Mouse (Mus musculus) lung, postnatal 36 days (tissue): ENCODE measurements around the gene Kcnab3.
A peak's percentile ranks its signal among the peaks of the same experiment; 100 is the strongest.

Experiments used
- DNase-seq: peaks from one replicate; pipeline ENCODE4 v3.0.0; 2022; ENCODE audit warnings: mixed read lengths

Gene Kcnab3

DNA sequence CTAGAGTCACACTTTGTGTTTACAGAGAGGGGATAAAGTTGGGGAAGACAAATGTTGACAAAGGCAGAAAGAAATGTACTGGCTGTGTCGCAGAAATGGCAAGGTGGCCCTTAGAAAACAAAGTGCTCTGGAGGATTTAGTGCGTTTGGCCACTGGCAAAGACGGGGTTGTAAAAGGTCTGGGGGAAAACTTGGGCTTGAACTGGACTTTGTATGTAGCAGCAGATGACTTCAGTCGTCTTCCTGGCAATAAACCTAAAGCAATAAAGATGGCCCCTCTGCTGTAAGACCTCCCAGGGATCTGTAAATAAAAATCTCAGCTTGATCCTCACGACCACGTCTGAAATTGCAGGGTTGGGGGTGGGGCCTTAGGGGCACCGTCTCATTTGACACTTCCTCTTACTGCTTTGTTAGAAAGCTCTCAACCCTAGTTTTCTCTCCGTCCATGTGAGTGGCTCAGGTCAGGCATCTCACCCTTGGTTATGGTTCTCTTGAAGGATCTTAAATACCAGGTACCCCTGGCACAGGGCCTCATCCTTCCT lies 6.7 kb downstream of the Kcnab3 start:
- DNase-seq = no peak

DNA sequence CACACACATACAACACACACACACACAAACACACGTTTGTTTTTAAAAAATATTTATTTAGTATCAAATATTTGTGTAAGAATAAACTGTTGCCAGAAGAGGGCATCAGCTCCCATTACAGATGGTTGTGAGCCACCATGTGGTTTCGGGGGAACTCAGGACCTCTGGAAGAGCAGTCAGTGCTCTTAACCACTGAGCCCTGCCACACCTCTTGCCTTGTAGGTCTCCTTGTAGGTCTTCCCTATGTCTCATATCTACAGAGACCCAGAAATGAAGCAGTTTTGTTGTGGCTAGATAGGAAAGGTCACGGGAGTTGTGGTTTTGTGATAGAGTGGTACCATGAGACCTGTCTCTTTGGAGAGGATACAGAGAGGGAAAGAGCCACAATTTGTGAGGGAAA lies 7.9 kb downstream of the Kcnab3 start:
- no peak for DNase-seq

- no peak for DNase-seq
These were observed 8.7 kb downstream of the Kcnab3 start for GRCm38 (mm10) chr11:69334796-69335195.

DNA sequence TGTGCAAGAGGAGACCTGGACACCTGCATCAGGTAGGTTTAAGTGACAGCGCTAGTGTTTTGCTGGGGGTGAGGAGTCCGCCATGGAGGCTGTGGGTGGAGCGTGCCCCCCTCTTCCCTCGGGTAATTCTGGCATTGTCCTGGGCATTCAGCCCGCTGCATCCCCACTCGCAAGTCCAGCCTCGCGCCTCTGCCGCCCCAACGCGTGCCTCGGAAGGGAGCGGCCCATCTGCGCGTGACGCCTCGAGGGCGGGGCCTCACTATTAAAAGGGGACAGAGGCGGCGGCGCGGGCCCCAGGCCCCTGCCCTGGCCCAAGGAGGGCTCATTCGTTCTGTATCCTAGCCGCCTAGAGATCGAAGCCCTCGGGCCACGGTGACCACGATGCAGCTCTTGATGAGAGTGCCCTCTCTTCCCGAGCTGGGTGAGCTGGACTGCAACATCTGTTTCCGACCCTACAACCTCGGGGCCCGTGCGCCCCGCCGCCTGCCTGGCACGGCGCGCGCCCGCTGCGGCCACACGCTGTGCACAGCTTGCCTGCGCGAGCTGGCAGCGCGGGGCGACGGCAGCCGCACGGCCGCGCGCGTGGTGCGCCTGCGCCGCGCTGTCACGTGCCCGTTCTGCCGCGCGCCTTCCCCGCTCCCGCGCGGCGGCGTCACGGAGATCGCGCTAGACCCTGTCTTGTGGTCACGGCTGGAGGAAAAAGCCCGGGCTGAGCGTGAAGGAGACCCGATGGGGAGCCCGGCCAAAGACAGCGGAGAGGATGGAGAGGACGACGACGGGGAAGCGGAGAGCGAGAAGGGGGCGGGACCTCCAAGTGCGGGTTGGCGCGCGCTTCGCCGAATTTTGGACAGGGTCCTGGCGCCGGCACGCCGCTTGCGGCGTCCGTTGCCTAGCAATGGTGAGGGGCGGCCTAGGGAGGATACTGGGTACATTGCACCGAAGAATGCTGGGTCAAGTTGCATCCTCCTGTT lies 14.4 kb downstream of the Kcnab3 start, which contains the start of gene Rnf227:
Gene Rnf227 (plus strand): TSS at position 301 of the 971 bp plus-strand sequence.
- DNase-seq = peak; percentile 53

GRCm38 (mm10) chr11:69346441-69346840 lies 20.4 kb downstream of the Kcnab3 start:
- no peak for DNase-seq

GRCm38 (mm10) chr11:69356544-69356943 lies 30.5 kb downstream of the Kcnab3 start:
- no peak for DNase-seq

- DNase-seq = no peak
These were observed 31.6 kb downstream of the Kcnab3 start for GRCm38 (mm10) chr11:69357690-69358089.

DNA sequence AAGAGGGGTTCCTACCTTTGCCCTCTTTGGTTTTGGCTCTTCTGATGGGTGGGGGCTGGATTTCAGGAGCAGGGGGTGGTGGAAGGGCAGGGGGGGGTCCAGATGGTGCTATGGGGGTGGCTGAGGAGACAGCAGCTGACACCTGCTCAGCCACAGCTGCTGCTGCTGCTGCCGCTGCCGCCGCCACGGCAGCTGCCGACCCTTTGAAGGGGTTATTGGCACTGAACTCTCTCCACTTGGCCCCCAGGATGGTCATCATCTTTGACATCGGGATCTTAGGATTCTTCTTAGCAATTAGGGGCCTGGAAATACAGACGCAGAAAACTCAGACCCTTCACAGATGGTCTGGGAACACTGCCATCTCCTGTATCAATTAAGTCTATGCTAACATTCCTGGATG lies 36.0 kb downstream of the Kcnab3 start:
- no peak for DNase-seq

- no peak for DNase-seq
These were observed 36.4 kb downstream of the Kcnab3 start for GRCm38 (mm10) chr11:69362479-69362878.

DNA sequence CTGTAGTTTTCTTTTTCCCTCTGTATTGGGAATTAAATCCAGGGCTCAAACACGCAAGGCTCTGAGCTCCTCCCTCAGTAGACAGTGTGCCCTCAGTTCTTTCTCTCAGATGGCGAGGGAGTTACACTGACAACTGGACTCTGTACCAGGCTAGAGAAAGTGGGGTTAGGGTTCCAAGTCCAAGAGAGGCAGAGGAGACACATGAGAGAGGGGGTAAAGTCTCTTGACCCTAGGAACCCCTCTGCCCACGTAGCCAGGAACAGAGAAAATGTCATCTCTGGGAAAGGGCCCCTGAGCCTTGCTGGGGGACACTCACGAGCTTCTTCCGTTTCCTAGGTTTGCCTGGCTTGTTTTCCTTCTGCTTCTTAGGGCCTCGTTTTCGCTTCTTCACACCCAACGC lies 38.3 kb downstream of the Kcnab3 start:
- DNase-seq = no peak

GRCm38 (mm10) chr11:69364910-69365309 lies 38.9 kb downstream of the Kcnab3 start:
- DNase-seq = peak; percentile 96

DNA sequence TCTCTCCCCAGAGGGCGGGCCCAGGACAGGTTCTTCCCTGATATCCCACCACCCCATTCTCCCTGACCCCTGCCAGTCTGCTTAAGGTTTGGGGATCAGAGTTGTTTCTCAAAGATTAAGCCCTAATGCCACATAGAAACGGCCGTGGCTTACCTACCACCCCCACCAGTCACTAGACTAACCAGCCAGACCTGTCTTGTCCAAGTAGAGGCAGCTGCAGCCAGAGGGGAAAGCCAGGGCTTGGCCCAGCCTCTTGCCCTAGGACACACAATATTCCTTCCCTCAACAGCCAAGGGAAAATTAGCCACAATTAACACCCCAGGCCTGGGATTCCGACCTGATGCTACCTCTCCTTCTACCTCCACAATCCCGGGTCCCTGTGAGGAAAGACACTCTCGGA lies 39.7 kb downstream of the Kcnab3 start:
- DNase-seq = peak; percentile 54

DNA sequence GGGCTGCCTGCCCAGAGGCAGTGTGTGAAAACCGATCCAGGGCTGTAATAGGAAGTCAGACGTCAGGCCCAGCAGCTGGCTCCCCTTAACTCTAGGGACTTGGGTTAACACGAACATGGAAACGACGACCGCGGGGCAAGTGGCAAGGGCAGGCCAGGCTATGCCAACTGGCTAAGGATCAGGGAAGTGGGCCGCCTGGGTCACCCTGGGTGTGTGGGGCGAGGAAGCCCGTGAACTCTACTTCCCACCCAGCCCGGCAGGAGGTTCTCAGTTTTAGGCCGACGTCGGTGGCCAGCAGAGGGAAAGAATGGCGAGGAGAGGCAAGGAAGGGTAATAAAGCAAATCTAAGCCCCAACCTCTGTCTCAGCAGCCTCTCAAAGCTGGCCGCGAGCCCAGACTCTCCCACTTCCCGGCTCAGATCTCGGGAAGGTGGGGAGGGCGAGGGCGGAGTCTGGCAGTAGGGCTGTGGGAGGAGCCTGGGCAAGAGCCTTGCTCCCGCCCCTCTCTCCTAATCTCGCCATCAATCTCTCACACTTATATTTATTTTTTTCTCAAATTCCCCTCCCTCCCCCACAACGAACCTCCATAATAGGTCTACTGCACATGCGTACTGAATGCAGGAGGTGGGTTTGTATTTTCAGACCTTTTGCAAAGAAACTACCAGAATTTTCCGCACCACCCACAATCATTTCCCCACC lies 40.2 kb downstream of the Kcnab3 start:
- peak; percentile 98 for DNase-seq

GRCm38 (mm10) chr11:69366855-69367615 lies 41.0 kb downstream of the Kcnab3 start:
- peak; percentile 73 for DNase-seq

DNA sequence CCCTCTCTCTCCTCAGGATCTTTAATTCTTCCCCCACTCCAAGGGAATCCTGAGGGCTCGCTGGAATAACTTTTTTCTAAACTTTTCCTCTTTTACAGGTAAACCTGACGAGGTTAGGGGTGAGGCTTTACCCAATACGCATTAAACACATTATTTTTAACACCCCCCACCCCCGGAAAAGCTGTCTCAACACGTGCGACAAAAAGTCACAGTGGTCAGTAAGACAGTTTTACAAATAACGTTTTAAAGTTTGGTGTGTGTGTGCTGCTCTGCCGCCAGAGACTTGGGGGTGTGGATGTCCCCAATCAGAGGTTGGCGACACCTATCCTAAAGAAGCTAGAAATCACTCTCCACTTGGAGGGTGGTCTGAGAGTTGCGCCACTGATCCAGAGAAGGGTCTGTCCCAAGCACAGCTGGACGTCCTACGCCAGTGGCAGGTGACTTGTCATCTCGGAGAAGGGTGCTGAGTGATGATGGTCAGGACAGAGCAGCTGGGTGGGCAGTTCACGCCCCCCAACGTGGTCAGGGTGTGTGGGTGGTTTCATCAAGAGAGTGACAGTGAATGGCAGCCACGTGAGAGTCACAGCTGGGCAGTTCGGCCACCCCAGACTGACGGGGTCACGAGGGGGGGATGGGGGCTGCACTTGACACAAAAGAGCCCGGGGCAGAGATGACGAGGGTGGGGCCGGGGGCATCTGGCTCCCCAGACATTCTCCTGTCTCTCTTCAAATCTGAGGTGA lies 41.7 kb downstream of the Kcnab3 start:
- peak; percentile 48 for DNase-seq

- DNase-seq = peak; percentile 42
These were observed 42.5 kb downstream of the Kcnab3 start for GRCm38 (mm10) chr11:69368356-69369214.

- no peak for DNase-seq
These were observed 43.3 kb downstream of the Kcnab3 start, which contains the start of gene Chd3 for GRCm38 (mm10) chr11:69369215-69369989. Gene Chd3, minus strand, starts transcription at chr11:69369406.

- DNase-seq = no peak
These were observed 44.1 kb downstream of the Kcnab3 start for GRCm38 (mm10) chr11:69369990-69370816.

- DNase-seq = no peak
These were observed 44.8 kb downstream of the Kcnab3 start for GRCm38 (mm10) chr11:69370817-69371215.
